Mouse (Mus musculus): ENCODE measurements around the gene Rab6b.

GRCm38 (mm10) chr9:103146257-103146656 is 34.7 kb downstream of the Rab6b start:
- TF ChIP-seq CTCF (IDR thresholded peaks at IDR 0.05; ENCODE audit: control insufficient read depth, insufficient read depth, insufficient replicate concordance, low read depth, low read length), result no peak
- TF ChIP-seq POLR2A (IDR thresholded peaks at IDR 0.05; ENCODE audit: control insufficient read depth, low read depth, low read length), result no peak
